Mouse (Mus musculus) kidney, adult 10 weeks (tissue): ENCODE measurements around the gene Spock1. TPM values are rescaled to one million over a fixed set of nuclear protein-coding genes. Genes with fewer than 3 reads are reported as not detected.

Source experiments
- polyA plus RNA-seq: library from polyadenylated mRNA; stranded (reverse); fragments of 350-450 nt; fragmentation: Illumina TruSeq; extraction: RNeasy Lipid Tissue Mini Kit (QIAGEN cat#74804); gene quantifications from one replicate; pipeline ENCODE4 v1.2.3, GENCODE M21; 2014; ENCODE audit warnings: low read depth, low replicate concordance

Gene Spock1
- not detected for polyA plus RNA-seq

GRCm38 (mm10) chr13:57908266-57908582 is at the start of gene Spock1:
Gene Spock1 (minus strand): TSS chr13:57908332.

Other genes starting within 250 kb of the Spock1 start
- 19.0 TPM for gene Klhl3, start 205.3 kb upstream of the Spock1 start, polyA plus RNA-seq
- 83.9 TPM for gene Hnrnpa0, start 220.2 kb upstream of the Spock1 start, polyA plus RNA-seq
- 5.5 TPM for gene Idnk, start 249.3 kb upstream of the Spock1 start, polyA plus RNA-seq